Mouse (Mus musculus): Measurements from ENCODE around the gene 1700122O11Rik. TPM values are rescaled to one million over a fixed set of nuclear protein-coding genes. Genes with fewer than 3 reads are reported as not detected.

1700122O11Rik gene
- polyA plus RNA-seq, 1 experiment from 2014 or later = not detected

DNA sequence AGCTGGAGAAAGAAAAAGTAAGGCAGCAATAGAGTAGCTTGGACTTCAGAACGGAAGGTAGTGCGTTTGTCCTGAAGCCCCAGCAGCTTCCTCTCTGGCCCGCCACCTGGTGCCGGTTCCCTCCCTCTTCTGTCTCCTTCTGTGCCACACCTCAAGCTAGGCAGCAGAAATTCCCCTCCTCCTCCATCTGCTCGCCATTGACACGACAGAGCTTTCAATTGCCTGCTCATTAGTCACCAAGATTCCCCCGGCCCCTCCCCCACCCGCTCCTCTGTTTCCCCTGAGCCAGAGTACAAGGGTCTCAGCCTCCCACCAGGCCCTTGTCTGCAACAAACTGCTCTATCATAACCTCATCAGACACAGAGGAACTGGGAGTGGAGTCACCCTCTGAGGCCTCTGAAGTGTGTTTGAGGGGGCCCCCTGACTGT is 48.1 kb downstream of the 1700122O11Rik start:
- no peaks in the 10 kb centered on the region for H3K27me3 ChIP-seq (ENCODE audit: insufficient read depth, low read length)
- DNase-seq (ENCODE audit: low spot score) (peak; percentile 41), ATAC-seq (replicated peaks; ENCODE audit: low FRiP score, low read depth) (no peak)
- TF ChIP-seq CTCF (IDR thresholded peaks at IDR 0.05; ENCODE audit: low read depth) = peak; percentile 33
- no peaks in the 10 kb centered on the region for H3K36me3 ChIP-seq (ENCODE audit: insufficient read depth, low read length)
- no peak overlapping the region for H3K4me3 ChIP-seq (replicated peaks; ENCODE audit: low read depth, low read length)
- no peak overlapping the region for H3K4me2 ChIP-seq (ENCODE audit: low read length)
- H3K27ac ChIP-seq = no peak overlapping the region
- no peak overlapping the region for H3K9ac ChIP-seq (ENCODE audit: low read depth, low read length)
- no peaks in the 10 kb centered on the region for H3K9me3 ChIP-seq (replicated peaks; ENCODE audit: low read length)
- WGBS = 20% methylated on average over 8 of the region's 8 CpGs
- H3K4me1 ChIP-seq (replicated peaks; ENCODE audit: insufficient read depth, low read length) = no peaks in the 10 kb centered on the region; the same call in 1 of the 2 replicates

DNA sequence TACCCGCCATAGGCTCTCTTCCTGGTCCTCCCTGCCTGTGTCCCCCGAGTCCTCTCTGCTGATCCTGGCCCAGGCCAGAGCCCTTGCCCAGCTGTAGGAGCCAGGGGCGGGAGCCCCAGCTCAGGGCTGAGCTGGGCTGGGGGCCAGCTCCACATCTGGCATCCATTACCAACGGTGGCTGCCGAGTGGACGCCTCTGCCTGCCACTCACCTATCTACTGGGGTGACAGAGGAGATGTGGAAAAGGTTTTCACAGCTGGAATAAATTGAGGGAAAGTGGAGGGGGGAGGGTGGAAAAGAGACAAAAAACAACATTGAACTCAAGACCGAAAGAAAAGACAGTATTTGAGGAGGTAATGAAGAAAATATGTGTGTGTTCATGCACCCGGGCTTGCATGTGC is 49.3 kb downstream of the 1700122O11Rik start:
- 48% methylated on average over 8 of the region's 8 CpGs for WGBS
- Histone ChIP-seq H3K27me3 (ENCODE audit: insufficient read depth, low read length) (no peaks in the 10 kb centered on the region), H3K36me3 (ENCODE audit: insufficient read depth, low read length) (no peaks in the 10 kb centered on the region), H3K4me2 (ENCODE audit: low read length) (no peak overlapping the region), H3K4me3 (replicated peaks; ENCODE audit: low read depth, low read length) (no peak overlapping the region), H3K9ac (ENCODE audit: low read depth, low read length) (no peak overlapping the region), H3K4me1 (replicated peaks; ENCODE audit: insufficient read depth, low read length) (no peaks in the 10 kb centered on the region; the same call in 1 of the 2 replicates), H3K9me3 (replicated peaks; ENCODE audit: low read length) (no peaks in the 10 kb centered on the region), H3K27ac (no peak overlapping the region)
- DNase-seq (ENCODE audit: low spot score) (no peak), ATAC-seq (replicated peaks; ENCODE audit: low FRiP score, low read depth) (no peak)
- TF ChIP-seq CTCF (IDR thresholded peaks at IDR 0.05; ENCODE audit: low read depth) = no peak

DNA sequence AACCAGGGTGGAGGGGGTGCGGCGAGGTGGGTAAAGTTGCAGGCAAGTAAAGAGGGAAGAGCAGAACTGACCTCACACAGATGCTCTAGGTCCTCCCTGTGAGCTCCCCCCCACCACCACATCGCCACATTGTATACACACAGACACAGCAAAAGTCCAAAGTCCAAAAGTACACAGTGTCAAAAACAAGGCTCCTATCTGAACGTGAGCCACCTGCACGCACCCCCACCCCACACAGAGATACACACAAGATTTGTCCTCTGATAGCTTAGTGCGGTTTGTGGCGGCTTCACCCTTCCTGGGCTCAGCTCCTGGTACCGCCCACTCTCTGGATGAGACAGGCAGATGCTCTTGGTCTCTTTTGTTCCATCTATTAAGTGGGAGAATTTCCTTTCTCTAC is 50.0 kb downstream of the 1700122O11Rik start:
- WGBS = 77% methylated on average over 8 of the region's 8 CpGs
- Histone ChIP-seq H3K27me3 (ENCODE audit: insufficient read depth, low read length) (no peaks in the 10 kb centered on the region), H3K9ac (ENCODE audit: low read depth, low read length) (no peak overlapping the region)

More for the DNA sequence above, 50.0 kb downstream of the 1700122O11Rik start:
- no peak for TF ChIP-seq CTCF (IDR thresholded peaks at IDR 0.05; ENCODE audit: low read depth)
- no peaks in the 10 kb centered on the region; the same call in 1 of the 2 replicates for H3K4me1 ChIP-seq (replicated peaks; ENCODE audit: insufficient read depth, low read length)
- no peak for ATAC-seq (replicated peaks; ENCODE audit: low FRiP score, low read depth)
- no peaks in the 10 kb centered on the region for H3K9me3 ChIP-seq (replicated peaks; ENCODE audit: low read length)
- no peaks in the 10 kb centered on the region for H3K36me3 ChIP-seq (ENCODE audit: insufficient read depth, low read length)
- DNase-seq (ENCODE audit: low spot score) = no peak
- H3K4me3 ChIP-seq (replicated peaks; ENCODE audit: low read depth, low read length) = no peak overlapping the region
- H3K27ac ChIP-seq = no peak overlapping the region
- H3K4me2 ChIP-seq (ENCODE audit: low read length) = no peak overlapping the region

Other genes with a start within 250 kb of the 1700122O11Rik start
- 5.5 and 6.2 TPM in 2 replicates for gene Mdfi, start 203.6 kb downstream of the 1700122O11Rik start, polyA plus RNA-seq (2015; fragmentation: Nextera tagmentation; extraction: Ambion mirVana)
- gene Foxp4, start 113.6 kb downstream of the 1700122O11Rik start, polyA plus RNA-seq (2015; fragmentation: Nextera tagmentation; extraction: Ambion mirVana) = 7.7 and 9.5 TPM in 2 replicates
- not detected in 2 replicates for gene 1700067P10Rik, start 51.0 kb upstream of the 1700122O11Rik start, polyA plus RNA-seq (2015; fragmentation: Nextera tagmentation; extraction: Ambion mirVana)
- gene 9830107B12Rik, start 108.0 kb upstream of the 1700122O11Rik start, polyA plus RNA-seq (2015; fragmentation: Nextera tagmentation; extraction: Ambion mirVana) = not detected in 2 replicates
- gene A530064D06Rik, start 129.0 kb upstream of the 1700122O11Rik start, polyA plus RNA-seq (2015; fragmentation: Nextera tagmentation; extraction: Ambion mirVana) = 0.08 and 0.26 TPM in 2 replicates
- 0.08 and 0.13 TPM in 2 replicates for gene Trem1, start 194.5 kb upstream of the 1700122O11Rik start, polyA plus RNA-seq (2015; fragmentation: Nextera tagmentation; extraction: Ambion mirVana)
- gene Trem3, start 209.5 kb upstream of the 1700122O11Rik start, polyA plus RNA-seq (2015; fragmentation: Nextera tagmentation; extraction: Ambion mirVana) = 0.16 and 0.32 TPM in 2 replicates
- 0.20 and 0.32 TPM in 2 replicates for gene Treml4, start 226.0 kb upstream of the 1700122O11Rik start, polyA plus RNA-seq (2015; fragmentation: Nextera tagmentation; extraction: Ambion mirVana)